Mouse (Mus musculus) midbrain, embryonic 15.5 days (tissue): ENCODE measurements at regions not wholly inside any gene's neighbourhood (a gene's known extent, or its start where the extent isn't known, plus 50 kb on each side); places are given as distances from the start of the nearest gene placed in this dataset.

ENCODE experiments used
- ATAC-seq: fragments of 200-750 bp; cut with Nextera tagmentation; replicated peaks from 2 replicates; pipeline ENCODE4 v1.8.0; 2017; ENCODE audit warnings: moderate TSS enrichment
- H3K27ac ChIP-seq: fragments of 300-500 bp; sonication (generic); 2 replicates; pipeline ENCODE4 v1.5.1; 2015; ENCODE audit warnings: mild to moderate bottlenecking, inconsistent platforms
- H3K27me3 ChIP-seq: fragments of 300-500 bp; sonication (generic); replicated peaks from 2 replicates; pipeline ENCODE4 v1.6.1; 2015; ENCODE audit warnings: inconsistent platforms
- H3K36me3 ChIP-seq: fragments of 300-500 bp; sonication (generic); replicated peaks from 2 replicates; pipeline ENCODE4 v1.6.1; 2015; ENCODE audit warnings: inconsistent platforms
- H3K4me1 ChIP-seq: fragments of 300-500 bp; sonication (generic); 2 replicates; pipeline ENCODE4 v1.6.1; 2015; ENCODE audit warnings: inconsistent platforms
- H3K4me2 ChIP-seq: fragments of 300-500 bp; sonication (generic); 2 replicates; pipeline ENCODE4 v1.6.1; 2015; ENCODE audit warnings: inconsistent platforms, mild to moderate bottlenecking, moderate library complexity
- H3K4me3 ChIP-seq: fragments of 300-500 bp; sonication (generic); 2 replicates; pipeline ENCODE4 v1.5.1; 2015; ENCODE audit warnings: mild to moderate bottlenecking, inconsistent platforms
- H3K9ac ChIP-seq: fragments of 300-500 bp; sonication (generic); 2 replicates; pipeline ENCODE4 v1.6.1; 2015; ENCODE audit warnings: mild to moderate bottlenecking, inconsistent platforms
- H3K9me3 ChIP-seq: fragments of 300-500 bp; sonication (generic); 2 replicates; pipeline ENCODE4 v1.6.1; 2016; ENCODE audit warnings: inconsistent platforms
- WGBS: fragments of 180-500 bp; shearing (Covaris S2); methylation state at CpG from one replicate; pipeline ENCODE4 v1.1.7; 2015; ENCODE audit warnings: mixed read lengths; 5-methylcytosine and 5-hydroxymethylcytosine counted together

- H3K9me3 ChIP-seq, result no peaks in the 10 kb centered on the region
- peaks cover 8% of the 10 kb centered on the region; the same call in 1 of the 2 replicates for H3K4me1 ChIP-seq
- ATAC-seq, result no peak
- H3K27ac ChIP-seq, result no peak overlapping the region
- no peaks in the 10 kb centered on the region for H3K27me3 ChIP-seq
- no peaks in the 10 kb centered on the region for H3K36me3 ChIP-seq
- H3K4me2 ChIP-seq, result no peak overlapping the region
- WGBS, result 97% methylated on average over 6 of the region's 6 CpGs
- no peak overlapping the region for H3K9ac ChIP-seq
- no peak overlapping the region for H3K4me3 ChIP-seq
These were observed 105.7 kb upstream of the 4930583I09Rik start for GRCm38 (mm10) chr17:64941555-64941954.

- Histone ChIP-seq H3K36me3 (no peaks in the 10 kb centered on the region), H3K9me3 (no peaks in the 10 kb centered on the region), H3K4me2 (no peak overlapping the region), H3K4me1 (peaks cover 8% of the 10 kb centered on the region; the same call in 1 of the 2 replicates), H3K4me3 (no peak overlapping the region), H3K27me3 (no peaks in the 10 kb centered on the region), H3K9ac (no peak overlapping the region), H3K27ac (no peak overlapping the region)
- ATAC-seq, result no peak
- 87% methylated on average over 4 of the region's 4 CpGs for WGBS
These were observed 99.8 kb upstream of the 4930583I09Rik start for GRCm38 (mm10) chr17:64935683-64936082.

- no peak overlapping the region for H3K4me3 ChIP-seq
- H3K9ac ChIP-seq, result no peak overlapping the region
- no peaks in the 10 kb centered on the region for H3K36me3 ChIP-seq
- H3K27me3 ChIP-seq, result no peaks in the 10 kb centered on the region
- WGBS, result 74% methylated on average over 1 of the region's 1 CpGs
- H3K27ac ChIP-seq, result no peak overlapping the region
- no peak for ATAC-seq
- H3K9me3 ChIP-seq, result no peaks in the 10 kb centered on the region
- H3K4me2 ChIP-seq, result no peak overlapping the region
- H3K4me1 ChIP-seq, result peaks cover 8% of the 10 kb centered on the region; the same call in 1 of the 2 replicates
These were observed 98.5 kb upstream of the 4930583I09Rik start for GRCm38 (mm10) chr17:64934411-64934810.

GRCm38 (mm10) chr17:64930816-64931428, 95.1 kb upstream of the 4930583I09Rik start:
- no peaks in the 10 kb centered on the region for H3K36me3 ChIP-seq
- no peaks in the 10 kb centered on the region for H3K4me1 ChIP-seq
- H3K9me3 ChIP-seq, result no peaks in the 10 kb centered on the region
- no peak overlapping the region for H3K4me2 ChIP-seq
- H3K4me3 ChIP-seq, result no peak overlapping the region
- WGBS, result 41% methylated on average over 7 of the region's 7 CpGs
- no peak overlapping the region for H3K9ac ChIP-seq
- no peaks in the 10 kb centered on the region for H3K27me3 ChIP-seq
- no peak for ATAC-seq
- no peak overlapping the region for H3K27ac ChIP-seq

- 89% methylated on average over 5 of the region's 5 CpGs for WGBS
These were observed 87.9 kb upstream of the 4930583I09Rik start for GRCm38 (mm10) chr17:64923762-64924161.

GRCm38 (mm10) chr17:64922235-64922634, 86.4 kb upstream of the 4930583I09Rik start:
- H3K27ac ChIP-seq, result no peak overlapping the region
- 76% methylated on average over 4 of the region's 4 CpGs for WGBS
- H3K9ac ChIP-seq, result no peak overlapping the region
- ATAC-seq, result no peak
- H3K27me3 ChIP-seq, result no peaks in the 10 kb centered on the region
- no peaks in the 10 kb centered on the region for H3K4me1 ChIP-seq
- H3K4me3 ChIP-seq, result no peak overlapping the region
- no peaks in the 10 kb centered on the region for H3K36me3 ChIP-seq
- H3K9me3 ChIP-seq, result no peaks in the 10 kb centered on the region
- H3K4me2 ChIP-seq, result no peak overlapping the region

More at GRCm38 (mm10) chr17:64923762-64924161, 87.9 kb upstream of the 4930583I09Rik start:
- no peak overlapping the region for H3K27ac ChIP-seq
- H3K9ac ChIP-seq, result no peak overlapping the region
- H3K4me2 ChIP-seq, result no peak overlapping the region
- no peaks in the 10 kb centered on the region for H3K9me3 ChIP-seq
- H3K36me3 ChIP-seq, result no peaks in the 10 kb centered on the region
- no peaks in the 10 kb centered on the region for H3K27me3 ChIP-seq
- H3K4me3 ChIP-seq, result no peak overlapping the region
- no peaks in the 10 kb centered on the region for H3K4me1 ChIP-seq
- ATAC-seq, result no peak

GRCm38 (mm10) chr17:64920236-64920635, 84.4 kb upstream of the 4930583I09Rik start:
- 73% methylated on average over 2 of the region's 2 CpGs for WGBS
- Histone ChIP-seq H3K27ac (no peak overlapping the region), H3K9ac (no peak overlapping the region), H3K4me2 (no peak overlapping the region), H3K4me1 (peaks cover 8% of the 10 kb centered on the region), H3K36me3 (no peaks in the 10 kb centered on the region), H3K27me3 (no peaks in the 10 kb centered on the region), H3K9me3 (no peaks in the 10 kb centered on the region), H3K4me3 (no peak overlapping the region)
- no peak for ATAC-seq

DNA sequence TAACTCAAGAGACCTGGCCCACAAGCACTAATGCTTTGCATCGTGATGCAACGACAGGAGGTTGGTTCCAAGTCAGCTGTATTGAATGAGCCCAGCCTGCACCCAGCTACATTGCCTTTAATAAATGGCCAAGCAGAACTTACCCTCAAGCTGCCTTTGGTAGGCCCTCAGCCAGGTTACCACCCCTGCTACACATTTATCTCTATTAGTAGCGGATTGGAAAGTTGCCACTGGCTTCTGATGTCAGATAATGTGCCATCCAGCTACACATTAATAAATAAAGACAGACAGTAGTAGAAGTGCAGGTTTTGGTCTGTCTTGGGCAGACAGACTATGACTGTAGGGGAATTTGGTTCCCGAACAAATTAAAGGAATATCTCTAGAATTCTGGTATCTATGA, 82.0 kb upstream of the 4930583I09Rik start:
- H3K9me3 ChIP-seq, result no peaks in the 10 kb centered on the region
- H3K27ac ChIP-seq, result no peak overlapping the region
- H3K36me3 ChIP-seq, result no peaks in the 10 kb centered on the region
- no peaks in the 10 kb centered on the region for H3K27me3 ChIP-seq
- 83% methylated on average over 4 of the region's 4 CpGs for WGBS
- peaks cover 22% of the 10 kb centered on the region for H3K4me1 ChIP-seq
- ATAC-seq, result no peak
- no peak overlapping the region for H3K4me3 ChIP-seq
- no peak overlapping the region for H3K9ac ChIP-seq
- H3K4me2 ChIP-seq, result no peak overlapping the region

DNA sequence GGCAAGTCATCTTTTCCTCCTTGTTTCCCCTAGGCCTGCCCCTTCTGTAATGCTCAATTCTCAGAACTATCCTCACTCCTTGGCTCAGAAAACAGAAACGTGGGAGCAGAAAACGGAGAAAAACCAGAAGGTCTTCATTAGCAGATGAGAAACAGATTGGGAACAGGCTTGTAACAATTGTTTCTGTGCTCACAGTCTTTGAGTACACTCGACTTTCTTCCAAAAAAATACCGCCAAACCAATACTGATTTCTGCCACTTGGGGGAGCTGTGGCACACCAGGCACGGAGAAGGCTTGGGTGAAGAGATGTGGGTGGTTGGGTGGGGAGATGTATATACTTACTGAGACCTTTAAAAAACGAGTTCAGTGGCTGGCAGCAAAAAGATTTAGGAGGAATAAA, 80.8 kb upstream of the 4930583I09Rik start:
- Histone ChIP-seq H3K27me3 (no peaks in the 10 kb centered on the region), H3K4me3 (no peak overlapping the region), H3K9me3 (no peaks in the 10 kb centered on the region), H3K9ac (no peak overlapping the region), H3K27ac (no peak overlapping the region), H3K4me2 (no peak overlapping the region), H3K4me1 (peaks cover 22% of the 10 kb centered on the region), H3K36me3 (no peaks in the 10 kb centered on the region)
- 80% methylated on average over 6 of the region's 6 CpGs for WGBS
- no peak for ATAC-seq

DNA sequence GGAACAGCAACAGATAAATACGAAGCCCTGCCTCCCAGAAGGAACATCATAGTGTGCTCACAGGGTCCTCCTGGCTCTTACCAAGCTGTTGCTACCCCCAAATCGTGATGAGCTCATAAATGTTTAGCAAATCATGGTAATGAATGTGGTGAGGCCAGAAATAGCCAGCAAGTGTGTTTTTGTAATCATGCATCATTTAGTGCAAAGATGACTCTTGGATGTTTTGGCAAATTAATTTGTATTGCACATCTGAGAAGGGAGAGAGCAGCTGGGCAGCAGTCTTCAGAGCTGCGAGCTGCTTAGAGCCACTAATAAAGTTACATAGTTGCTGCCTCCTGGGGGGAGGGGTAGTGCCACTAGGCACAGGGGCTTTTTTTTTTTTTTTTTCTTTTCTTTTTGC, 79.8 kb upstream of the 4930583I09Rik start:
- no peak for ATAC-seq

GRCm38 (mm10) chr17:64915025-64915424, 79.2 kb upstream of the 4930583I09Rik start:
- Histone ChIP-seq H3K27ac (no peak overlapping the region), H3K9ac (no peak overlapping the region), H3K9me3 (no peaks in the 10 kb centered on the region), H3K4me3 (no peak overlapping the region), H3K36me3 (no peaks in the 10 kb centered on the region), H3K4me1 (peaks cover 22% of the 10 kb centered on the region), H3K4me2 (no peak overlapping the region), H3K27me3 (no peaks in the 10 kb centered on the region)
- ATAC-seq, result 0 out of 2 replicates have a peak, but pooled peaks have one; percentile 52
- WGBS, result 9% methylated on average over 4 of the region's 4 CpGs

More for the DNA sequence above, 79.8 kb upstream of the 4930583I09Rik start:
- no peak overlapping the region for H3K4me2 ChIP-seq
- H3K27ac ChIP-seq, result no peak overlapping the region
- no peaks in the 10 kb centered on the region for H3K27me3 ChIP-seq
- WGBS, result 34% methylated on average over 3 of the region's 3 CpGs
- H3K36me3 ChIP-seq, result no peaks in the 10 kb centered on the region
- H3K9me3 ChIP-seq, result no peaks in the 10 kb centered on the region
- peaks cover 22% of the 10 kb centered on the region for H3K4me1 ChIP-seq
- H3K9ac ChIP-seq, result no peak overlapping the region
- H3K4me3 ChIP-seq, result no peak overlapping the region

DNA sequence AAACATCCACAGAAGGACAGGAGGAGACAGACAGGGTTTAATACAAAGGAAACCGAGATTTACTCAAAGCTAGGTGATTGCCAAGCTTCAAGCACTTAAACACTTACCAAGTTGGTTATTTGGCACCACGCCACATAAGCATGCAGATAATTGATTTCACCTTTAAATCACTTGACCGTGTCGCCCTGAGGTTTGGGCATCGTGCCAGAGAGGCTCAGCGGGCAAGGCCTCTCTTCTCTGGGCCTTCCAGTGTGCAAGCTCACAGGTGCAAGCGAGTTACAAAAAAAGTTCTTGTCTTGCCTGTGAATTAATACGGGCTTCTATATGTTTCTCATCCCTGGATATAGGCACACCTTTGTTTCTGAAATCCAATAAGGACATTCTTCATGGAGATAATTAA, 78.4 kb upstream of the 4930583I09Rik start:
- Histone ChIP-seq H3K27ac (no peak overlapping the region), H3K9ac (no peak overlapping the region), H3K4me2 (no peak overlapping the region), H3K36me3 (no peaks in the 10 kb centered on the region), H3K9me3 (no peaks in the 10 kb centered on the region), H3K27me3 (no peaks in the 10 kb centered on the region), H3K4me3 (no peak overlapping the region), H3K4me1 (peaks cover 22% of the 10 kb centered on the region)
- 43% methylated on average over 8 of the region's 8 CpGs for WGBS
- no peak for ATAC-seq

DNA sequence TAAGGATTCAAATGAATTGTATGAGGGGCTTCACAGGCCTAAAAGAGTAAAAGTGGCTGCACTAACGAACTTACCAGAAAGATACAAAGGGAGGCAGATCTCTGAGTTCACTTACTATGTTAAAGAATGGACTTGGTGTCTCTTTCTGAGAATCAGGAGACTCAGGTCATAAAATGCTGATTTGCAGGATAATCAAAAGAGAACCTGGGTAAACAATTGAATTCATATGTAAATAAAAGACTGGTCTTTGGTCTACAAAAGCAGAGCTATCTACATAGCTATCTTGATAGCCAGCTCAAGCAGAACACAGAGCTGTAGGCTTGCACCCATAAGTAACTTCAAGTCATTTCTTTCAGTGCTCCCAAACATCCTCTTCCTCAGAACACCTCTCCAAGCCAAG, 72.8 kb upstream of the 4930583I09Rik start:
- Histone ChIP-seq H3K36me3 (no peaks in the 10 kb centered on the region), H3K9me3 (no peaks in the 10 kb centered on the region), H3K27me3 (no peaks in the 10 kb centered on the region), H3K4me1 (no peaks in the 10 kb centered on the region), H3K4me2 (no peak overlapping the region), H3K9ac (no peak overlapping the region), H3K4me3 (no peak overlapping the region), H3K27ac (no peak overlapping the region)
- no peak for ATAC-seq
- 91% methylated on average over 1 of the region's 1 CpGs for WGBS
